Mouse (Mus musculus) macrophage (primary cell): ENCODE results near the gene Nudt9. TPM values are rescaled to one million over a fixed set of nuclear protein-coding genes. Genes with fewer than 3 reads are reported as not detected.

ENCODE experiments used
- H3K27ac ChIP-seq: fragments of 350-480 bp; formaldehyde crosslinking; 2 replicates; pipeline ENCODE4 v1.9.0; 2021
- H3K36me3 ChIP-seq: fragments of 350-480 bp; formaldehyde crosslinking; 2 replicates; pipeline ENCODE4 v1.9.0; 2021; ENCODE audit errors: inconsistent target
- H3K4me3 ChIP-seq: fragments of 350-480 bp; formaldehyde crosslinking; 2 replicates; pipeline ENCODE4 v1.9.0; 2021; ENCODE audit errors: inconsistent target
- H3K79me2 ChIP-seq: fragments of 350-480 bp; formaldehyde crosslinking; 2 replicates; pipeline ENCODE4 v1.9.0; 2021; ENCODE audit errors: inconsistent target
- WGBS: methylation state at CpG from one replicate; pipeline ENCODE4 v1.1.7; 2026; ENCODE audit warnings: inconsistent platforms; ENCODE audit not compliant: missing documents; 5-methylcytosine and 5-hydroxymethylcytosine counted together
- polyA plus RNA-seq: library from polyadenylated mRNA; stranded (reverse); fragments of 250-400 nt; gene quantifications from 3 replicates; pipeline ENCODE4 v1.2.4, GENCODE M21; 2018; ENCODE audit warnings: inconsistent platforms

The Nudt9 gene
- polyA plus RNA-seq, 1 experiment from 2014 or later: 148 TPM

DNA sequence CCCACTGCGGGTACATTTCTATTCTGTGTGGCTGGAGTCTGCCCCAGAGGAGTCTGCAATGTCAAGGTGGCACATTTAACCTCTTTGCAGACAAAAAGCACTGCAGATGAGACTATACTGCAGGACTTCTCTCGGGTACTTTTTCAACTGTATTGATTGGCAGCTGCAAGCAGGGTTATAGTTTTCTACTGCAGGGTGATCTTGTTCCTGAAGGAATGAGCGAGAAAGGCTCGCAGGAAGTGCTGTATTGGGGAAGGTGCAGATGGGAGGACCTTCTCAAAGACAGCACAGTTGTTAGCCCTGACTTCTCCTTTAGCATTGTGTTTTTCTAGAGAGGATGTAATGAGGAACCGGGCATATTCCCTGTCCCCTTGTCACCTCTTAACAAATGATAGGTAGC is 66.4 kb downstream of the Nudt9 start:
- WGBS: 7% methylated on average over 5 of the region's 5 CpGs
- no peak overlapping the region for H3K4me3 ChIP-seq
- no peaks in the 10 kb centered on the region for H3K36me3 ChIP-seq
- no peak overlapping the region for H3K27ac ChIP-seq
- no peaks in the 10 kb centered on the region for H3K79me2 ChIP-seq

DNA sequence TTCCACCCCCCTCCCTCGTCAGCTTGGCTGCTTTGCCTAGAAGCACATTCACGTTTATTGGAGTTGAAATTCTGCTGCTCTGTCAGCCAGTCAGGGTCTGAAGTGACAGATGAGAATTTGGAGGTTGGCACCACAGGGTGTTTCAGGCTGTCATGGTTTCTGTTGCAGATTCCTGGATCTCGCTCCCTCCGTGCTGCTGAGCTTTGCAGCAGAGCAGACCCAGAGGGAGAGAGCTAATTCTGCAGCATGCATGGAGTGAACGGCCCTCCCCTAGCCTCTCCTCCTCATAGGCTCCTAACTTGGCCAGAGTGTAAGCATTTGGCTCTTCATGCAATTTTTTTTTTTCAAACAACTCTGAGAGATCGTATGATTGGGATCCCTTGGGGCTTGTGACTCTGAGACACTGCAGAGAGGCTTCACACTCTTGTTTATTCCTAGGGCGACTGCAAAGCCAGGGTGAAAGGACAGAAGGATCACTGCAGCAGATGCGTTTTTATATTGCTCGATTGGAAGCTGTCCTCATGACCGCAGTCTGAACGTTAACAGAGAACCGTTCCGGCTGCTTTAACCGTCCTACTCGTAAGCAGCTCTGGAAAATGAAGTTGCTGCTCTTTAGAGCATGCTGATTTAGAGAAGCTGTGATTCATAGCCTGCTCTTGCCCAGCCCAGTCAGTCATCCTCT is 67.5 kb downstream of the Nudt9 start, which contains the start of gene Sparcl1:
Gene Sparcl1 (minus strand): TSS at position 243 of the 682 bp plus-strand sequence.
- H3K79me2 ChIP-seq: no peaks in the 10 kb centered on the region
- no peaks in the 10 kb centered on the region for H3K36me3 ChIP-seq
- H3K27ac ChIP-seq: no peak within 1 kb of the TSS
- WGBS: 86% methylated on average over 15 of the region's 15 CpGs
- H3K4me3 ChIP-seq: no peak within 1 kb of the TSS

Other genes starting within 250 kb of the Nudt9 start
- 1.9 to 2.7 TPM (median 2.1 TPM) in 3 replicates for gene Klhl8, start 135.0 kb upstream of the Nudt9 start, polyA plus RNA-seq
- gene Hsd17b13, start 68.9 kb upstream of the Nudt9 start, polyA plus RNA-seq: not detected in 3 replicates
- 85.0 to 228 TPM (median 171 TPM) in 3 replicates for gene Hsd17b11, start 24.4 kb upstream of the Nudt9 start, polyA plus RNA-seq
- gene Gm17660, start 31.3 kb downstream of the Nudt9 start, polyA plus RNA-seq: not detected in 3 replicates
- gene Sparcl1, start 67.4 kb downstream of the Nudt9 start, polyA plus RNA-seq: not detected in 3 replicates
- gene Dspp, start 124.4 kb downstream of the Nudt9 start, polyA plus RNA-seq: not detected in 3 replicates
- not detected in 3 replicates for gene Dmp1, start 156.3 kb downstream of the Nudt9 start, polyA plus RNA-seq